Mouse (Mus musculus) thymus, postnatal 36 days (tissue): ENCODE measurements around the gene Sptb.
A peak's percentile ranks its signal among the peaks of the same experiment; 100 is the strongest.

Experiments used
- DNase-seq, 2 experiments: peaks; one replicate each; pipeline ENCODE4 v3.0.0; 2022; ENCODE audit warnings: mixed read lengths in 2 of 2

Sptb gene

DNA sequence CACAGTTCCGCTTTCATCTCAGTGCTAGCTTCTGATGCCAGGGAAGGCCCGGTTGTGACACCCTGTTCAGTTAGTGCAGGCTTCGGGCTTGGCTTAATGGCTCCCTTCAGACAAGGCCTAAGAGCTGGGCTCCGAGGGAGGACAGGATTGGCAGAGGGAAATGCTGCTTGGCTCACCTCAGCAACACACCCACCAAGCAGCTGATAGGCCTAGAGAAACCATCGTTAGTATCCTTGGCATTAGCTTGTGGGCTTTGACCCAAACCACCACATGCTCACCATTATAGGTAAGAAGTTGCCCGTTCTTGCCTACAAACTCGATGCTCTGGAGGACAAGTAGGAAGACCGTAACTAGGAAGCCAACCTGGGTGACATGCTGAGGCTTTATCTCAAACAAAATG is 38.3 kb downstream of the Sptb start:
- no peak for DNase-seq

DNA sequence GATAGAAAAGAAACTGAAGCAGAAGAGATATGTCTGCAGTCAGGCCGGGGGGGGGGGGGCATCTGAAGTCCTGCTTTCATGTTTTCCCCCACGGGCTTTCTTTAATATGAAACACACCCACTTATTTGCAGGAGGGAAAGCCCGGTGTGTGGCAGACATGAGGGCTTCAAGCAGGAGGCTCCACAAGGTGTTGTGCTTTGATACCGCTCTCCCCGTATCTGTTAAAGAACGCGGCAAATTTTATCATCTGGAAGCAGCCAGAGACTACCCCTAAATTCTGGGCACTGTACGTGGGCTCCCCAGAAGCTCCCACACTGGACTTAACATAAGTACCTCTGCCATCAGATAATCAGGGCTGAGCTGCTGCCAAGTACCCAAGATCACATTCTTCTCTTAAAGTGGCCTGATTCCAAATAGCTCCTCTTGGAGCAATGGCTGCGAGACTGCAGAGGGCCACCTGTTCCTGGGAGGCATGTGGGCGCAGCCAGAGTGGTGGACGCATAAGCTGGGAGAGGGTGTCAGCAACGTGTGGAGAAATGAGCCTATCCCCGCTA is 39.7 kb downstream of the Sptb start:
- DNase-seq: no peak

DNA sequence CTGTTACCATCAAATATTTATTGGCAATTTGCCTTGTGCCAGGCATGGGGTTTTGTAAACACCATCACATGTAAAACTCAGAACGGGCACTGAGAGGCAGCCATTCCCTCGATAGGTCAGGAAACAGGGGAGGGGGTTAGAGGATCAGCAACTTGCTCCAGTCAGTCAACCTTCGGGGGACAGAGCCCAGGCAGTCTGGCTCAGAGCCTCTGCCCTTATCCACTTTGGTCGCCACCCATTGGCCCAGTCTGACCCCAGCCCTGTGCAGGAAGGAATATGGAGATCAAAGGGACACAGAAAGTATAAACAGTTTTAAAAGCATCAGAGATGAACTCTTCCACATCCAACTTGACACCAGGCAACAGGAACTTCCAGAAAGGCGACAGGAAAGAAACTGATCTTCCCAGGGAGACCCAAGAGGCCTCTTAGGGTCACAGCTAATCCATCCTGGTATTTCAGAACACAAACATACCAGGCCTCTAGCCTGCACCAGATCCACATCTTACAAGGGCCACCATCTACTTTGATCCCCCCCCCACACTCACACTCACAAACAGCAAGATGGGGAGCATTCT is 40.3 kb downstream of the Sptb start:
- no peak for DNase-seq

DNA sequence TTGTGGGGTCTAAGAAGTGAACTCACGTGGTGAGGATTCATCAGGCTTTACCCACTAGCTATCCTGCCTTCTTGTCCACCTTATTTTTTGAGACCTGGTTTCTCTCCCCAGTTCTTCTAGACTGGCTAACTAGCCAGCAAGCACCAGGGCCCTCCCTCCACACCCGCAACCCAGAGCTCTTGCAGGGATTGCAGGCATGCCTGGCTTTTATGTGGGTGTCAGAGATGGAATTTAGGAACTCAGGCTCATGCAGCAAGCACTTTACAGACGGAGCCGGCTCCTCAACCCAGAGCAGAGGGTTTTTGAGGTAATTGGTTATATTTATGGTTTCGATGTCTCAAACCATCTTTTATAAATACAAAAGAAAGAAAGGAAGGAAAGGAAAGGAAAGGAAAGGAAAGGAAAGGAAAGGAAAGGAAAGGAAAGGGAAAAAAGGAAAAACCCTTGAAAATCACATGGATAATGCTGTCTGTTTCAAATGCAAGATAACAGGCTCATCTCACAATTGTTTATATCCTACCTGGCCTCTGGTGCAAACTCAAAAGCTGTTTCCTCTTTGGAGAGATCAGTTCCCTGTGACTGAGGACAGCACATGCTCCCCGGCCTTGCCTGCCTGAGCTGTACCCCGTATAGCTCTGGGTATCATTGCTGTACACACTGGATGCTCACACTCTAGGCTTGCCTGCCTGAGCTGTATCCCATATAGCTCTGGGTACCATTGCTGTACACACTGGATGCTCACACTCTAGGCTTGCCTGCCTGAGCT is 41.5 kb downstream of the Sptb start:
- DNase-seq: no peak

DNA sequence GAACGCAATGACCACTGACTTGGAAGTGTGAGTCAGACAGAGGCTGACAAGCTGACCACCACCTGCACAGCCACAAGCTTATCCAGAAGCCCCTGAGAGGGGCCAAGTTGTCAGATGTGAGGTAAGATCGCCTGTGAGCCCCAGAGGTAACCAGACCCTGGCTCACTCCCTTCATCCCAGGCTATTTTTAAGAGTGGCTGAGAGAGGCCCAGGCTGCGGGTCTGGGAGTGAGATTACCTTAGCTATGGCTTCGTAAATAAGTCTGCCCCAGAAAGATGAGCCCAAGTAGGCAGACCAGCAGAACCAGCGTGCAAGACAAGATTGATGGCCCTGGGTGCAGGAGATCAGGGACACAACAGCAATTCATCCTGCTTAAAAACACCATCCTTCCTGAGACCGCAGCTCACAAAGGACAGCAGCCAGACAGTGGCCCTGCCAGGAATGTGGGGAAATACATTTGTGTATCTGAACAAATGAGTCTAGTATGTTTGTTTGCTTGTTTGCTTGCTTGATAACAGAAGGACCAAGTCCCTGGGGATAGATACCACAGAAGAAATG is 58.5 kb downstream of the Sptb start:
- no peak for DNase-seq

DNA sequence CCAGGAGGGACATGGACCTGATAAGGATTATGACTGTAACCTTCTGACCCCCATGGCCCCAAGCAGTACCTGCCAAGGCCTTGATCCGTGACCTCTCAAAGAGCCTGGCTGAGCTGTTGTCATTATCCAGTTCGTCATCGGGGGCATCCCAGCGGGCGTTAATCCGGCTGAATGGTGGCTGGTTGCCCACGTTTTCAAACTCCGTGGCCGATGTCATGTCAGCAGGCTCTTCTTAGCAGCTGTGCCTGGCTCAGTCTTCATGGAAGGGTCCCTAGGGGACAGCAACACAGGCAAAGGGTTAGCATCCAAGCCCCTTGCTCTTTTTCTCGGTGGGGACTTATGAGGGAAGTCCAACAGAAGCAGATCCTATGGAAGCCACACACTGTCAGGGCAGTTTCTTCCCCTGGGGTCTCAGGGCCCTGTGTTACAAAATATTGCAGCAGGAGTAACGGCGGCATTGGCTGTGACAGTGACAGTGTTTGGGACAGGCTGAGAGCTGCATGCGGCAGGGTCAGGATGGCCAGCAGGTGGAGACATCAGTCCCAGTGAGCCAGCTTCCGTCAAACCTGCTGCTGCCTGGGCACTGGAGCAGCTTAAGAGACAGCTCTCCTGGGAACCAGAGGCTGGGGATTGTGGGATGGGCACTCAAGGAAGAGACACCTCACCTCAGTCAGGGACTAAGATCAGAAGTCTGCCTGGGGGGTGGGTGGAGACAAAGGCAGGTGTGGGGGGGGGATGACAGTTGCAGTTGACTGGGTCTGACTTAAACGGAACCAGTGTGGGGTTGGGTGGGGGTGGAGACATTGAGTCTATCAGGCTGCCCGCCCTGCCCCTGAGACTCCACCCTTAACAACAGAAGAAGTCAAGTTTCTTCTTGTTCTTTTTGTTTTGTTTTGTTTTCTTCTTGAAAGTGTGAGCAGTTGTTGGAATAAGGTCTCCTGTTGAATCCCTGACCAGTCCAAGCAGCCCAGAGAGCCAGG is 60.3 kb downstream of the Sptb start:
- peak; percentile 62 to 66 for DNase-seq

DNA sequence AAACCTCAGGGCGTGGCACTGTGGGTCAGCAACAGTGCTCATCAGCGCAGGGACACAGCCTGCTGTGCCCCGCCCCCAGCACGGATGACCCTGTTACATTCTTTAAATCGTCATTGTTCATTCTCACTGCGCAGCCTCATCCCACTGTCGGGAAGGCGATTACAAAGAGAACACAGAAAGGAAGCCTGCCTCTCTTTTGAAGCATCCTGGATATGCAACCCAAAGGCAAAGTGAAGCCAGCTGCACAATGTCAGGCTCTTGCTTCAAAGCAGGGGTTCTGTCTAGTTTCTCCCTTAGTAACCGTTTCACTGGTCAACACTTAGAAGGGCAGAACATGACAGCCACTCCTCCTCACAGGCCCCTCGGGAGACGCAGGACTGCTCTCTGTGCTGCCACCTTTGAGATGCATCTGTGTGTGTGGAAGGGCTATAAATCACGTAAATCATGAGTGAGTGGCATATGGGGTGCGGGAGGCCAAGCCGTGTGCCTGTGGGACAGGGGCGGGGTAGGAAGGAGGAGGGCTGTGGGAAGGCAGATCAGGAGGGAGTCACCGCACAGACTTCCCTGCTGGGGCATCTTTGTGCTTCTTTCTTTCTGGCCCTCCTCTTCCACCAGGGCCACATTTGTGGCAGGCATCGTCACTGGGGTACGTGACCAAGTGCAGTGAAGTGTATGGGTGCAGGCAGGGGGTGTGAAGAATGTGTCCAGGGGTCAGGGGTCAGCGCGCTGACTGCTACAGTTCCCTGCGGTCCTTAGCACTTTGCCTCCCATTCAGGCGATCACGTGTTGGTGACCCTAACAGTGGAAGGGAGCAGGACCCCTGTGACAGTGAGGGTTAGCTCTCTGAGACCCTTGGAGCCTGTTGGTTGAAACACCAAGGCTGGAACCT is 64.9 kb downstream of the Sptb start:
- DNase-seq: no peak

DNA sequence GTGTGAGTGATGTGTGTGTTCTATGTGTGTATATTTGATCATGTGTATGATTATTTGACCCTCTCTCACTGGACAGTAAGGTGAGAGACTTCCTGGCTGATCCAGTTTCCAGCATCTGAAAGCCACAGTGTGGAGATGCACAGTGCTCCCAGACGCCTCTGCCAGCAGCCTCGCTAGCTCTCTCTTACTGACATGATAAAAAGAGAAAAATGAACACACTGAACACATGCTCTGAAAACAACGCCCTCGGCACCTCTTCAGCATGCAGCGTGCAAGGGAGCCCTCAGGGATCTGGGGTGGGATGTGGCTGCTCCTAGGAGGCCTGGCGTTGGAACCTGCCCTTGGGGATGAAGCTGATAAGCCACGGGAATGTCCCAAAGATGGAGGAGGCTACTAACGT is 66.7 kb downstream of the Sptb start:
- no peak for DNase-seq

DNA sequence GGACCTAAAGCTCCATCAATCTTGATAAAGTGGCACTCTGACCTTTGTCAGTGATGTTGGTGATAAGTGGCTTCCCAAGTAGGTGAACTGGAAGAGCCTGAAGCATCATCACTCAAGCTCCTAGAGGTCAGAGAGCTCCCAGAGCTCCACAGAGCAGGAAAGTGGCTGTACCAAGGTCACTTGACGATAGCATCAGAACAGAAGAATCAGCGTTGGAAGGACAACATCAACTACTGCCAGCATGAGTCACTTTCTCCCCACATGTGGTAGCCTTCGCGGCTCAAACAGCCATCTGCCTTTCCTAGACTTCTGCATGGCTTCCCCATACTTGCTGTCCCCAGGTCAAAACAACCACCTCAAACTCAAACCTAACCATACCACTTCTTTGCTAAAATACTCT is 67.7 kb downstream of the Sptb start:
- DNase-seq: no peak

DNA sequence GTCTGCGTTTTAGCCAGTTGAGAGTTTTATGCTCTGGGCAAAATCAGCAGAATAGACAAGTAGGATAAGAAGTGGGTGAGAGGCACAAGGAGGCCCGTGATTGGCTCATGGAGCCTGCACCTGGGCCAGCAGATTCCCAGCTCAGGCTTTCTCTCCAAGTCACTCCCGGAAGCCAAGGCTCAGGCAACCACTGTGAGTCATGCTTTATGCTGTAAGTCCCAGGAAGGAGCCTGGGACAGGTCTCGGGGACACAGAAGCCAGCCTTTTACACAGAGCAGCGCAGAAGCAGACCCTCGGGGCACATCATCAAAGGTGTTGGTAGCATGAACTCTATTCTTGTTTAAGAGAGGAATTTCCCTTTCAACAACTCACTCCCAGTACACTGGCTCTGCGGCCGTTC is 69.7 kb downstream of the Sptb start:
- DNase-seq: no peak

DNA sequence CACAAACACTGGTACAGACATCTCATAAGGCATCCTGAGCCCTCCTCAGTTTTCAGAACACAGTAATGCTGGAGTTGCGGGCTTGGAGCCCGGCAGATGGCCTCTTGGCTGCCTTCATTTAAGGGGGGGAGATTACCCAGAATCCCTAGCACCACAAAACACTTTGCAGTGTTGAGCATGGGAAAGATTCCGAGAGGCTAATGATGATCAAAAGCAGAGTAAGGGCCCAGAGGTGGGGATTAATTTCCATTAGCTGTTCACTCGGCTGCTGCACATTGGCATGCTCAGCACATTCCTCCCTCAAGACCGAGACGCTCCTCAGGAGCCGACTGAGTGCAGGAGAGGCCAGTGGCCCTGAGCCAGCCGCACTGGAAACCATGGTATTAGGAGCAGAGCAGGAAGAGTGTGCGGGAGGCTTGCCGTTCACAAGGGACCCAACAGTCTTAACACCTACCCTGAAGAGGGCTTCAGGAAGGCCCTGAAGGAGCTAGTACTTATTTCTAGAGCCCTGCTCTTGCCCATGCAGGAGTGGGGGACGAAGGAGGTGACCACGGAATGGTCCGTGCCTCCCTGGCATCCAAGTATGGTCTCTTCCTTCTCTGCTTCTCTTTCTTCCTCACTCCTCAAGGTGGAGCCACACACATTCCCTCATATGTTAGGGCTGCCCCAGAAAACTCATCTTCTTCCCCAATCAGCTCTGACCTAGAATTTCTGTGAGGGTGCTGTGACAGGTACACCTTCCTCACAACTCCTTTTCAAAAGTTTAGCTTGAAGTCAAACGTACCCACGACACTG is 75.3 kb downstream of the Sptb start:
- DNase-seq: no peak

DNA sequence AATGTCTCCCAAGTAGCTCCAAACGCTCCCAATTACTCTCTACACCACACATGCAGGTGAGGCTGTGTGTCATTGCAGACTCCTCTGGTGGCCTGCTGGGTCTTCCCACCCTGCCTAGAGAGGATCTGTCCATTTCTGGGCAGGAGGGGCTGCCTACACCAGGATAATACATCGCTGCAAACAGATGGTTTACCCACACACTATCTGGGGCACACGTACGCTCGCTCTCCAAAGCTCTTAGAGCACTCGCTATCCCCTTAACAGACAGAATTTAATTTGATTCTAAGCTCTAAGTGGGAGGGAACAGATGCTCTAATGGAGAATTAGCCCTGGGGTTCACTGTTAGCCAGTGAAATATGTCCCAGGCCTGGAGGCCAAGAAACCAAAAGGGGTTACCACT is 87.0 kb downstream of the Sptb start:
- DNase-seq: no peak

DNA sequence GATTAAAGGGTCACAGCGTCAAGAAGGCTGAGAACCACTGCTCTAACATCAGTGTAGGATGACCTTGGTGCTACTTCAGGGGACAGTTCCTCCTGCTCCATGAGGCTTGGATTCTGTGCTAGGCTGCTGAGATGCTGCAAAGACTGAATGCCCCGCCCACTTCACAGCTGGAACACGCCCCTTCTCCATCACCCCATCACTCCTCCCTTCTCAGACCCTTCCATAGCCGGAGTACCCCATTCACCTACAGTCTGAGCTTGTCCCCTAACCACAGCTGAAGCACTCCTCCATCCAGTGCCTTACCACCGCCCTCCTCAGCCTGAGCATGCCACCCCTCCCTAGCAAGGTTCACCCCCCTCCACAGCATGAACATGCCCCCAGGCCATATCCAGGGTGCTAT is 90.5 kb downstream of the Sptb start:
- DNase-seq: no peak

DNA sequence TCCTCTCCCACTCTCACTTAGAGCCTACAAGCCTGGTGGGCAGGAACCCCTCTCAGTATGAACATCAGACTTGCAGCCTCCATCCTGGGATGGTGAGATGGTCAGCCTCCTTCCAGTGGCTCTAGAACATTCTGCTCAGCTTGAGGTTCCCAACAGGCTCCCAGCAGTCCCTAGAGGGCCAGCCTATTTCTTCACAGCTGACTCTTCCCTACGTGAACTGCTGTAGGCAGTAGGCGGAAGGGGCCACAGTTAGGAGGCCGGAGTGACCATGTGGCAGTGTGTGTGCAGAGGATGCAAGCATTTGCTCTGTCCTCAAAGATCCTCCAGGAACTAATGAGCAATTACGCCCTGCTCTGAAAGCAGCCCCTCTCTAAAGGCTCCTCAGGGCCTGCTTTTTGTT is 92.2 kb downstream of the Sptb start:
- no peak for DNase-seq

DNA sequence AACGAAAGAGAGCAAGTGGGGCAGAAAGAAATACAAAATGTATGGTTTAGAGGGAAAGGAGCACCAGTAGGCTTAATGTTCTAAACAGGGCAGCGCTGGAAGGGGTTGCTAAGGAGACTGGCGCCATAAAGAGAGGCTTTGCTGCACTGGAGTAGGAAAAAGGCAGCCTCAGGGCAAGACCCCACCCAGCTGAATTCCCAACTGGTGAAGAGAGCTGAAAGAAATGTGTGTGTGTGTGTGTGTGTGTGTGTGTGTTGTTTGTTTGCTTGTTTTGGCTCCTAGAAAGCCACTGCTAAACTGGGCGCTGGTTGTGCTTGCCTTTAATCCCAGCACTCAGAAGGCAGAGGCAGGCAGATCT is 94.8 kb downstream of the Sptb start:
- DNase-seq: no peak

DNA sequence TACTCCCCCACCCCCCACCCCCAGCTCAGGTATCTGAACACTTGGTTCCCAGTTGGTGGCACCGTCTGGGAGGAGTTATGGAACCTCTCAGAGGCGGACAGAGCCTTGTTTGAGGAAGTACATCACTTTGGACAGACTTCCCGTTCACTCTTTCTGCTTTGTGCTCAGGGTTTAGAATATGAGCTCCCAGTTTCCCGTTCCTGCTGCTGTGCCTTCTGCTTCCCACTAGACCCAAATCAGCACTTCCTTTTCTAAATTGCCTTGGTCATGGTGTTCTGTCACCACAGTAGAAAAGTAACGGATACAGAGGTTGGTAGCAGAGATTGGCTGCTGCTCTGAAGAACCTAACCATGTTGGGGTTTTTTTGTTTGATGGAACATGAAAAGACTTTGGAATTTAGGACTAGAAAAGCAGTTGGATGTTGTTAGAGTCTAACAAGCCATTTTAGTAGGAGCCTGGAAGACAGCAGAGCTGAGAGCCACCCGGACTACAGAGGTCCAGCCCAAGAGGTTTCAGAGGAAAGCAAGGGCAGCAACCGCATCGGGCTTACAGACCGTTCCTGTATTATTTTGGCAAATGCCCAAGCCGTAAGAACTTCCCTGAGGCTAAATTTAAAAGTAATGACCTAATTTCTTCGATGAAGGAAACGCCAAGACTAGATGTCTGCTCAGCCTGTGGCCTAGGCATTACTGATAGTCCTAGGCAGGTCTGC is 95.3 kb downstream of the Sptb start:
- no peak for DNase-seq

DNA sequence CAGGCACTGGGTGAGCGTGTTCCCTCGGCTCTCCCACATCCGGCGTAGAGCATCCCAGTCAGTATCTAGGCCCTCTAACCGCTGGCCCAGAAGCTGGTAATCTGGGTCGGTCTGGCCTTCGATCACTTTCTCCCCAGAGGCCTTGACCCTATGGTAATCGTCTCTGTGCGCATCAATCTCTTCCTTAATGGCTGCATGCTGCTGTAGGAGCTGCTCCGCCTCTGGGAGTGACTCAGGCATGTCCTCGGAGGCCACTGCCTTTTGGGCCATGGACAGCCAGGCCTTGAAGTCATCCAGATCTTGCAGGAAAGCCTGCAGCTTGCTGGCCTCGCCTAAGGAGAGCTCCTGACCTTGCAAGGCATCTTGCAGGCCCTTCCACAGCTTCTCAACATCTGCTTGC is 97.7 kb downstream of the Sptb start:
- DNase-seq: no peak

DNA sequence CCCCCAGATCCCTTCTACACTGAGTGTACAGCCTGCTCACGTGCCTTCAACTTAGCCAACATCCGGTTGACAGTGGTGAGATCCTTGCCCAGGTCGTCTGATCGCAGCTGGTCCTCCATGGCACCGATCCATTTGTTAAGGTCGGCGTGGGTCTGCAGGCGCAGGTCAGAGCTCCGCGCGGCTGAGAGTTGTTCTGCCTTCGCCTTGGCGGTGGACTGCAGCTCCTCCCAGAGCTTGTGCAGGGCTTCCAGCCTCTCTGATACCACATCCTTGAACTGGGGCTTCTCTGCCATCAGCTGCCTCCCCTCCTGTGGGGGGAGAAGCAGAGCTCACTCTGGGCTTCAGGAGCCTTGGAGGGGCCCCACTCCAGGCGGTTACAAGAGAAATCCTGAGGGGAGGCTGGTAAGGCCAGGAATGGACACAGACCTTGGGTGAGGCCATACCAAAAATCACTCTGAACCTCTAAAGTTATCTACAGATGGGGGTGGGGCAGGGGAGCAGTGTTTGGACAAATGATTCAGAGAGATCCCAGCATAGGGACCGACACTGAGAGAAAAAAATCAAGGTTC is 101.3 kb downstream of the Sptb start:
- DNase-seq: no peak

DNA sequence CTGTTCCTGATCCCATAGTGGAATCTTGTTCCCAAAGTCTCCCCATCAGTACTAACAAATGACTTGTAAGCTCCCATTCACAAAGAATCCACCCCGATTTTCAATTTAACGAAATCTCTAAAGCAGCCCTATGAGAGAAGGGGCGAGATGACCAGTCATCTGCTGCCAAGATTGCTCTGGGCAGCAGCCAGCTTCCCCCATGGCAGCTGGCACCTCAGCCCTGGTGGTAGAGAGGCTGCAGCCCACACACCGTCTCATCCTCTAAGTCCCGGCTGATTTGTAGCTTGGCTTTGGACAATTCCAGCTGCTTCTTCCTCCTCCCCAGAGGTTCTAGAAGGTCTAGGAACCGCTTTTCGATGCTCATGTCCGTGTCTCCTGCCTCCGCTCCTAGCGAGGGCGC is 102.1 kb downstream of the Sptb start:
- no peak for DNase-seq

DNA sequence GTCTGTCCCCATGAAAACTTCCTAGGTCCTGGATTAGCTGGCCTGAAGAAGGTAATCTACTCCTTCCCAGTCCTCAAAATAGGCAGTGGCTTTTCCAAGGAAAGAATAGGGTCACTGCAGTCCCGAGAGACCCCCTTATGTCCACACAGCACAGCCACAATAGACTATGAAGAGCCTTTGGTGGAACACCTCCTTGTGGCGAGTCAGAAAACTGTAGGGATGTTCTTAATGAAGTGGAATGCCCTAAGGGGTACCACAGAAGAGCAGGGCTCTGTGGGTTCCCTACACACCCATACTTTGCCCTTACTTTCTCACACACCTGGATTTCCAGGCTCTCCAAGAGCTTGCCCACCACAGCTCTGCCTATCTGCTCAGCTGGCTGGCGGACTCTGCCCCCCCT is 104.5 kb downstream of the Sptb start:
- DNase-seq: no peak
